Mouse (Mus musculus): ENCODE data around the gene Tro.

Gene Tro

DNA sequence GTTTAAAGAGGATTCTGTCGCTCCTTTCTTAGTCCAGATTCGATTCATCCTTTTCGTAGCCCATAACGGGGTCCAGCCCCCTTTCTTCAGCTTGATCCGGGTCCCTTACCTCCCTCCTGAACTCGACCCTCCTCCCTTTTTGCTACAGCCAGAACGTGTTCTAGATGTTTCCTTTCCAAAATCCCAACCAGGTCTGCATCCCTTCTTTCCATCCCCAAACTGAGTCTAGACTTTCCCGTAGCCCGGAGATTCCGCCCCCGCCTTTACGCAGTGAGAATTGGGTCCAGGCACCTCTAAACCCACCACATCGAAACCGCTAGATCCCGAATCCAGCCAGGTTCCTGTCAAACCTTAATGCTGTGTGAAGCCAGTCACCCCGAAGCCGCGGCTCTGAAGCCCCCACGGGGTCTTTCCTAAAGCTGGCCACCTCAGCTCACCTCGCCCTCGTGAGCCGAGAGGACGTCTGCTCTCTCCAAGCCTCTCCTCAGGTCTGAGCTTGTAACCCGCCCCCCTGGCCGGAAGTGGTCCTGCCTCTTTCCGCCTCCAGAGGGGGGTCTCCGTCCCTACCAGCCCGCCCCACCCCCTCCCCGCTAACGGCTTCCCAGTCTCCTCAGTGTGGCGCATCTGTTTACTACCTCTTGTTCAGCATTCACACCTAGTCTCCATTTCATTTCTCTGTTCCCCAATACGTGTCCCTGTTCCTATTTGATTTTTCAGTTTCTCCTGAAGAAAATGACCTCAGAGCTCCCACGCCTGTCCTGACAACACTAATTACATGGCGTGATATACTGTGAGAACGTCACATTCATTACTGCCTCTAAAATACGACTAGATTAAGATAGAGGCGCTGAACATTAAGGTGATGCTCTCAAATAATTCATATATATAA lies at the start of gene Tro:
TSS of gene Tro (minus strand) at position 676 of the 889 bp plus-strand sequence.
- DNase-seq (ENCODE audit: extremely low read depth, low read depth), result no peak

DNA sequence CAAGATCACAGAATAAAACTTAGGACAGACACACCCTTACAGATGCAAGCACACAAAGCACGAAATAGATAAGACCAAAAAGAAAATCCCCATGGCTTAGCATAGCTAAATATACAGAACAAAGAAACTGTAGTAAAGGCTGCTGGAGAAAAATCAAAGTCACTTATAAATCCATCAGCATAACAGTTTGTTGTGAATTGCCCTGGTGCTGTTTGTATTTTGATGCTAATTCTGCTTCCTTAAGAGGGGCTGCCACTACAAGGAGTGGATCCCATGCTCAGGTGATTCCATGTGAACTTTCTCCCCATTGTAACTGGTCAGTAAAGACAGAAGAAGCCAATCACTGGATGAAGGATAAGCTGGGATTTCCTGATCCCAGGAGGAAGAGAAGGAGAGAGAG lies 20.1 kb upstream of the Tro start:
- DNase-seq (ENCODE audit: extremely low read depth, low read depth), result no peak

DNA sequence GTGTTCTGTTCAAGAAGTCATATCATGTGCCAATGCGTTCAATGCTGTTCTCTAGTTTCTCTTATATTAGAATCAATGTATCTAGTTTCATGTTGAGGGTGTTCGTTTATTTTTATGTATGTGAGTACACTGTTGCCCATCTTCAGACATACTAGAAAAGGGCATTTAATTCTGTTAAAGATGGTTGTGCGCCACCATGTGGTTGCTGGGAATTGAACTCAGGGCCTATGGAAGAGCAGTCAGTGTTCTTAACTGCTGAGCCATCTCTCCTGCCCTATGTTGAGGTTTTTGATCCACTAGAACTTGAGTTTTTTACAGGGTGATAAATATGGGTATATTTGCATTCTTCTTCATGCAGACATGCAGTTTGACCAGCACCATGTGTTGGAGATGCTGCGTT lies 5.4 kb upstream of the Tro start:
- peak; percentile 4 for DNase-seq (ENCODE audit: extremely low read depth, low read depth)

DNA sequence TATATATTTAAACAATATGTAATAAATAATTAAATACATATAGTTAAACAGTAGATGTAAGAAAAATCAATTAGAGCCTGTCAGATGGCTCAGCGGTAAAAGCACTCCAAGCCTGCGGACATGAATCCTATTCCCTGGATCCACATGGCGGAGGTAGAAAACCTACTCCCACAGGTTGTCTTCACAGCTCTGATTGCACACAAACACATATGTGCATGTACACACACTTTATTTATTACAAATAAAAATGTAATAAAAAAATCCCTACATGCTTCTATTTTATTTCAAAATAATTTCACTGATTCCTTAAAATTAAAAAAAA lies 375 bp upstream of the Tro start:
- no peak for DNase-seq (ENCODE audit: extremely low read depth, low read depth)

DNA sequence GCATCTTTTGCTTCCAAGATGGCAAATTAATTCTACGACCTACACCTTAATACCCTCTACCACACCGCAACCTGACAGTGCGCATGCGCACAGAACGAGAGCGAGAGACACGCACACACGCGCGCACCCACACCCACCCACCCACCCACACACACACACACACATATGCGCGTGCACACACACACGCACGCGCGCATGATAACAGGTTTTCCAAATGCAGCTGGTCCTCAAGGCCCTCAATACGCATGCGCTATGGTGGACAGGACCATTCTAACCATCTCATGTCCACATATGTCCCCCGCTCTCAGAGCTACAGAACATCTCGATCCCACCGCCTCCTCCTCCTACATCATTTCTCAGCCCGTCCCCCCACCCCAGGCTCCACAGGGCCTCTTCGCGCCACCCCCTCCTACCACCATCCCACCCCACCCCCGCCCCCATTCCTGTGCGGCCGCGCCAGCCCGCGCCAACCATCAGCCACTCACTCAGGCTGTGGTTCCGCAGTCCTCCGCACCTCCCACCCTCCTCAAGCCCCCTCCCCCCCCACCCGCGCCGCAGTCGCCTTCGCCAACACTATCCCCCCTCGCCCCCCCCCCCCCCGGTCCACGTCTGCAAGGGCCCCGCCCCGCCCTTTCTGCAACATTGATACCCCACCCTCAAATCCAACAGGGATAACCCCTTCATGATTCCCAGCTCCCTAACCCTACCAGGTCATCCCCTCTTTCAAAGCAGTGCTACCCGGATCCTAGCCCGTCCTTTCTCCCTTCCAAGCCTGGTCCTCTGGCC lies 1.1 kb downstream of the Tro start:
- no peak for DNase-seq (ENCODE audit: extremely low read depth, low read depth)

DNA sequence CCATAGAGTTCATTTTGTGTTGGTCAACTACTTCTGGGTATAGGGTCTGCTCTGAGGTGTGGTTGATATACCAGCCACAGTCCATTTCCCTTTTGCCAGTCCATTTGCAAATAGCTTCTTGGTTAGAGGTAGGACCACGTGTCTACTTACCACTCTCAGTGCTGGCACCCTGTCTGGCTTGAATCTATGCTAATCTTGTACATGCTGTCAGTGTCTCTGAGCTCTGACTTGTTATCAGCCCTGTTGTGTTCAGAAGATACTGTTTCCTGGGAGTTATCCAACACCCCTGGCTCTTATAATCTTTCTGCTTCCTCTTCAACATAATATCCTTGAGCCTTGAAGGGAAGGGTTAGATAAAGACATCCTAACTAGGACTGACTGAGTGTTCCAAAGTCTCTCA lies 21.0 kb downstream of the Tro start:
- DNase-seq (ENCODE audit: extremely low read depth, low read depth), result peak; percentile 64

DNA sequence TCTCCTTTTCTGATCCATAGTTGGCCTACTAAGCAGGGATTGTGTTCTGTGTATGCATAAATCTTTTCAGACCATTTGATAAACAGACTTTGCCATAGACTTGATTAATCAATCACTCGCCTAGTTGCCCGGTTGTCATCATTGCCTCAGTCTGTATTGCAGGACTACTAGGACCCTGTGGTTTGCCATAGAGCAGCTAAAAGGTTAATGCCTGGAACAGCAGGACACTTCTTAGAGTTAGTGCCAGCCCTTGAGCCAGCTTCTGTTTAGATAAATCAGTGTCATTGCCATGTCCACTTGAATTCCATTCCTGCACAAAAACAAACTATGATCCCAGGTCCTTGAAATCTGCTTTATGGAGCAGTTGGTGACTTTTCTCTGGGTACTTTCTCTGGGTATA lies 58.5 kb downstream of the Tro start:
- no peak for DNase-seq (ENCODE audit: extremely low read depth, low read depth)

All from MEL-GATA-1-ER (cell line).